Mouse (Mus musculus): ENCODE measurements at regions not wholly inside any gene's neighbourhood (a gene's known extent, or its start where the extent isn't known, plus 50 kb on each side); places are given as distances from the start of the nearest gene placed in this dataset.

- no peak for DNase-seq (ENCODE audit: low read depth, low spot score)
Measured at GRCm38 (mm10) chr10:56770629-56771028, 393.5 kb downstream of the Gja1 start.

GRCm38 (mm10) chr10:56782265-56782664 lies 405.1 kb downstream of the Gja1 start:
- no peak for DNase-seq (ENCODE audit: low read depth, low spot score)

- DNase-seq (ENCODE audit: low read depth, low spot score): no peak
Measured at GRCm38 (mm10) chr10:56783941-56784340, 406.8 kb downstream of the Gja1 start.

- DNase-seq (ENCODE audit: low read depth, low spot score): no peak
Measured at GRCm38 (mm10) chr10:56788081-56788480, 411.0 kb downstream of the Gja1 start.

GRCm38 (mm10) chr10:56793074-56793473 lies 415.9 kb downstream of the Gja1 start:
- no peak for DNase-seq (ENCODE audit: low read depth, low spot score)

- peak; percentile 36 for DNase-seq (ENCODE audit: low read depth, low spot score)
Measured at GRCm38 (mm10) chr10:56795396-56795795, 418.3 kb downstream of the Gja1 start.

GRCm38 (mm10) chr10:56799307-56799706 lies 422.2 kb downstream of the Gja1 start:
- DNase-seq (ENCODE audit: low read depth, low spot score): no peak

GRCm38 (mm10) chr10:56799745-56800144 lies 422.6 kb downstream of the Gja1 start:
- no peak for DNase-seq (ENCODE audit: low read depth, low spot score)

GRCm38 (mm10) chr10:56809006-56809405 lies 431.9 kb downstream of the Gja1 start:
- no peak for DNase-seq (ENCODE audit: low read depth, low spot score)

- no peak for DNase-seq (ENCODE audit: low read depth, low spot score)
Measured at GRCm38 (mm10) chr10:56822158-56822557, 445.0 kb downstream of the Gja1 start.

- no peak for DNase-seq (ENCODE audit: low read depth, low spot score)
Measured at GRCm38 (mm10) chr10:56831331-56831730, 454.2 kb downstream of the Gja1 start.

- DNase-seq (ENCODE audit: low read depth, low spot score): no peak
Measured at GRCm38 (mm10) chr10:56831966-56832365, 454.8 kb downstream of the Gja1 start.

GRCm38 (mm10) chr10:56836130-56836529 lies 459.0 kb downstream of the Gja1 start:
- no peak for DNase-seq (ENCODE audit: low read depth, low spot score)

- DNase-seq (ENCODE audit: low read depth, low spot score): no peak
Measured at GRCm38 (mm10) chr10:56839006-56839495, 461.9 kb downstream of the Gja1 start.

GRCm38 (mm10) chr10:56839545-56839944 lies 462.4 kb downstream of the Gja1 start:
- no peak for DNase-seq (ENCODE audit: low read depth, low spot score)

GRCm38 (mm10) chr10:56840732-56841131 lies 463.6 kb downstream of the Gja1 start:
- peak; percentile 9 for DNase-seq (ENCODE audit: low read depth, low spot score)

- DNase-seq (ENCODE audit: low read depth, low spot score): no peak
Measured at GRCm38 (mm10) chr10:56841486-56841885, 464.4 kb downstream of the Gja1 start.

- DNase-seq (ENCODE audit: low read depth, low spot score): no peak
Measured at GRCm38 (mm10) chr10:56841973-56842372, 464.8 kb downstream of the Gja1 start.

- DNase-seq (ENCODE audit: low read depth, low spot score): no peak
Measured at GRCm38 (mm10) chr10:56852484-56852883, 475.4 kb downstream of the Gja1 start.

- DNase-seq (ENCODE audit: low read depth, low spot score): no peak
Measured at GRCm38 (mm10) chr10:56856186-56856585, 479.1 kb downstream of the Gja1 start.

- DNase-seq (ENCODE audit: low read depth, low spot score): no peak
Measured at GRCm38 (mm10) chr10:56879744-56880143, 502.6 kb downstream of the Gja1 start.

GRCm38 (mm10) chr10:56880154-56880591 lies 503.0 kb downstream of the Gja1 start:
- DNase-seq (ENCODE audit: low read depth, low spot score): no peak

- DNase-seq (ENCODE audit: low read depth, low spot score): no peak
Measured at GRCm38 (mm10) chr10:56884456-56885410, 507.6 kb downstream of the Gja1 start.
